Mouse (Mus musculus): Measurements from ENCODE around the gene Riox2.

GRCm38 (mm10) chr16:59516965-59517364 lies 45.4 kb downstream of the Riox2 start:
- no peak for TF ChIP-seq POLR2AphosphoS5 (IDR thresholded peaks at IDR 0.05; ENCODE audit: insufficient replicate concordance, low read depth, low read length)
- TF ChIP-seq CTCF (IDR thresholded peaks at IDR 0.05; ENCODE audit: low read depth, low read length) = no peak

Measured in G1E (cell line).